21 mouse cellular contexts compared by ENCODE assay signal in the genomic region with DNA sequence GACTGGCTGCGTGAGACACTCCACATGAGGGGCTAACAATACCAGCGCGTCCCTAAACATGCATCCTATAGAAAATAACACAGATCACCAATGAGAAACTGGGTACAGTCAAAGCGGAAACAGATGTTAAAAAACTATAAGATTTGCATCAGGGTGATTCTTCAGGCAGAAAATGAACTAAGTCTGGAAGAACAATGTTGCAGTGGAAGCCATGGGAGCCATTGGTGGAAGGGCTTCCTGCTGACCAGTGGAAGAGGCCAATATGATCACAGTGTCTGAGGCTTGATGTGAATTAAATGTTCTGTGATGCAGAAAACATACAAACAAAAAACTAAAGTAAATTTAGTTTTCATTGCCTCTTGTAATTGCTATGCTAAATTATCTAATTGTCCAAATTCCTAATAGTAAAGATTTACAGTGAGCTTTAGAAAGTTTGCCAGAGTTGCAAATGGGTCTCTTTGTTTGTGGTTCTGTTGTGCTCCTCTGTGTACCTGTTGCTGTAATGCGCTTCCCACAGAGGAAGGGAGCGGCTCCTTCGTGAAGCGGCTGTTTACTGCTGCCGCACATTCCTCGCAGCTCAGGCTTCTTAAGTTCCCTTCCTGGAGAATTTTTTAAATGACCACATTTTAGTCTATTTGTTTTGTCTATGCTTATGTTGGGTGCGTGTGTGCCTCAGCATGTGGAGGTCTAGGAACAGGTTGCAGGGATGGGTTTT. TPM values are rescaled to one million over a fixed set of nuclear protein-coding genes. Genes with fewer than 3 reads are reported as not detected.
DNase-seq lines count a peak whose midpoint lies in the region; ATAC-seq and TF ChIP-seq lines count a peak whose summit lies in the region.
"Had no signal": no experiment of that assay in that cellular context is flagged by ENCODE, and none has a peak within 500 bp of the region (broad histone marks: within the 10 kb centered on the region; RNA-seq: fewer than 3 reads in every experiment).

No protein-coding gene starts in this region.

- ATAC-seq in forebrain, embryonic 11.5 days (replicated peaks; ENCODE audit: low FRiP score) = no peak
- no peak for ATAC-seq in forebrain, postnatal 0 days
- no peak for ATAC-seq in forebrain, embryonic 13.5 days
- ATAC-seq: activated CD4-positive, CD25-positive, alpha-beta regulatory T cell, adult 4 months; intestine, embryonic 15.5 days had no signal

- no peak for DNase-seq in forebrain, embryonic 11.5 days (ENCODE audit: low spot score)
- DNase-seq in forebrain, postnatal 0 days = no peak
- peak; percentile 89 for DNase-seq in R1 (ENCODE audit: low read depth, low spot score)
- DNase-seq in cerebellum, adult 9-10 months = no peak
- DNase-seq in layer of hippocampus, postnatal 36 days = no peak
- DNase-seq: adrenal gland, adult 2 months; adrenal gland, postnatal 25 days; cerebellum, adult 2 months; cerebellum, postnatal 14 days; gastrocnemius, postnatal 14 days; kidney, adult 18-20 months had no signal

- H3K27ac ChIP-seq in forebrain, embryonic 11.5 days (ENCODE audit: low read depth, low read length) = peak overlapping the region; percentile 77
- H3K27ac ChIP-seq in forebrain, postnatal 0 days (ENCODE audit: low read depth, low read length) = no peak overlapping the region
- H3K27ac ChIP-seq in forebrain, embryonic 13.5 days = peak overlapping the region; percentile 86
- H3K27ac ChIP-seq: embryonic facial prominence, embryonic 13.5 days; hindbrain, embryonic 10.5 days; hindbrain, embryonic 14.5 days; intestine, embryonic 15.5 days had no signal

- 63% methylated on average over 11 of the region's 11 CpGs for WGBS in forebrain, embryonic 11.5 days
- WGBS in forebrain, postnatal 0 days = 53% methylated on average over 11 of the region's 11 CpGs
- WGBS in forebrain, embryonic 13.5 days = 58% methylated on average over 11 of the region's 11 CpGs

- H3K9me3 ChIP-seq in forebrain, embryonic 11.5 days (ENCODE audit: control insufficient read depth, low read length) = no peaks in the 10 kb centered on the region
- H3K9me3 ChIP-seq in forebrain, postnatal 0 days (ENCODE audit: low read length) = no peaks in the 10 kb centered on the region
- no peaks in the 10 kb centered on the region for H3K9me3 ChIP-seq in E14TG2a.4 (ENCODE audit: low read length)
- no peaks in the 10 kb centered on the region for H3K9me3 ChIP-seq in forebrain, embryonic 13.5 days (replicated peaks)
- H3K9me3 ChIP-seq: embryonic facial prominence, embryonic 13.5 days; G1E; intestine, embryonic 15.5 days had no signal

- no peaks in the 10 kb centered on the region for H3K27me3 ChIP-seq in forebrain, embryonic 11.5 days (ENCODE audit: control insufficient read depth, insufficient read depth, low read length)
- no peaks in the 10 kb centered on the region for H3K27me3 ChIP-seq in forebrain, postnatal 0 days (ENCODE audit: insufficient read depth, low read length)
- no peaks in the 10 kb centered on the region for H3K27me3 ChIP-seq in E14TG2a.4 (ENCODE audit: insufficient read depth, low read length)
- H3K27me3 ChIP-seq in forebrain, embryonic 13.5 days = no peaks in the 10 kb centered on the region
- H3K27me3 ChIP-seq: CH12.LX; embryonic facial prominence, embryonic 13.5 days; heart, embryonic 12.5 days; intestine, embryonic 15.5 days had no signal

- no peak overlapping the region for H3K4me3 ChIP-seq in forebrain, embryonic 11.5 days (ENCODE audit: low read depth, low read length)
- no peak overlapping the region for H3K4me3 ChIP-seq in forebrain, postnatal 0 days (ENCODE audit: low read depth, low read length)
- H3K4me3 ChIP-seq in E14TG2a.4 (replicated peaks; ENCODE audit: low read length) = peak overlapping the region; percentile 20; the same call in 1 of the 2 replicates
- H3K4me3 ChIP-seq in forebrain, embryonic 13.5 days = no peak overlapping the region
- H3K4me3 ChIP-seq: embryonic facial prominence, embryonic 13.5 days; heart, embryonic 12.5 days; hindbrain, embryonic 10.5 days; intestine, embryonic 15.5 days had no signal

- TF ChIP-seq CTCF in forebrain, postnatal 0 days (IDR thresholded peaks at IDR 0.05; ENCODE audit: low read depth) = no peak
- TF ChIP-seq CTCF in E14TG2a.4 (conservative IDR thresholded peaks at IDR 0.05; ENCODE audit: low read length) = no peak

- peaks cover 18% of the 10 kb centered on the region for H3K4me1 ChIP-seq in forebrain, embryonic 11.5 days (replicated peaks; ENCODE audit: control insufficient read depth, insufficient read depth, low read length)
- no peaks in the 10 kb centered on the region; the same call in 1 of the 2 replicates for H3K4me1 ChIP-seq in forebrain, postnatal 0 days (ENCODE audit: insufficient read depth)
- H3K4me1 ChIP-seq in E14TG2a.4 (replicated peaks; ENCODE audit: low read depth, low read length) = peaks cover 41% of the 10 kb centered on the region
- peaks cover 44% of the 10 kb centered on the region for H3K4me1 ChIP-seq in forebrain, embryonic 13.5 days

- no peak overlapping the region for H3K9ac ChIP-seq in forebrain, embryonic 11.5 days (ENCODE audit: low read length)
- H3K9ac ChIP-seq in forebrain, postnatal 0 days = no peak overlapping the region
- no peak overlapping the region for H3K9ac ChIP-seq in forebrain, embryonic 13.5 days
- H3K9ac ChIP-seq: embryonic facial prominence, embryonic 13.5 days; heart, embryonic 12.5 days; hindbrain, embryonic 14.5 days; intestine, embryonic 15.5 days had no signal

- H3K36me3 ChIP-seq in forebrain, embryonic 11.5 days (ENCODE audit: control insufficient read depth, insufficient read depth, low read length) = no peaks in the 10 kb centered on the region; the same call in 1 of the 2 replicates
- no peaks in the 10 kb centered on the region for H3K36me3 ChIP-seq in forebrain, postnatal 0 days (ENCODE audit: insufficient read depth)
- no peaks in the 10 kb centered on the region for H3K36me3 ChIP-seq in E14TG2a.4 (ENCODE audit: insufficient read depth, low read length)
- peaks cover 10% of the 10 kb centered on the region; the same call in 1 of the 2 replicates for H3K36me3 ChIP-seq in forebrain, embryonic 13.5 days (ENCODE audit: poor library complexity, severe bottlenecking)
- H3K36me3 ChIP-seq: intestine, embryonic 15.5 days had no signal

- no peak overlapping the region for H3K4me2 ChIP-seq in forebrain, embryonic 11.5 days (ENCODE audit: low read depth, low read length, severe bottlenecking)
- no peak overlapping the region for H3K4me2 ChIP-seq in forebrain, postnatal 0 days (ENCODE audit: low read depth)
- H3K4me2 ChIP-seq in forebrain, embryonic 13.5 days = no peak overlapping the region
- H3K4me2 ChIP-seq: embryonic facial prominence, embryonic 13.5 days; heart, embryonic 12.5 days; hindbrain, embryonic 14.5 days; intestine, embryonic 15.5 days had no signal

RNA-seq across cellular contexts. Expression of gene Psmd6, which starts 58.1 kb away (rescaled TPM):
- polyA plus RNA-seq in forebrain, embryonic 11.5 days (2014; fragmentation: Nextera tagmentation; extraction: Ambion mirVana) = 306 and 311 TPM in 2 replicates
- total RNA-seq in forebrain, postnatal 0 days (2014; rRNA removed) = 216 and 245 TPM in 2 replicates
- 250 and 269 TPM in 2 replicates for polyA plus RNA-seq in forebrain, postnatal 0 days (2015; fragmentation: Nextera tagmentation; extraction: Ambion mirVana)
- polyA plus RNA-seq in forebrain, embryonic 13.5 days (2015; fragmentation: Nextera tagmentation; extraction: Ambion mirVana) = 308 and 313 TPM in 2 replicates
- total RNA-seq in layer of hippocampus, postnatal 36 days (2021) = 100 to 1,000 TPM; 123 to 136 TPM
